Mouse (Mus musculus): ENCODE measurements around the gene Polr3a.
A peak's percentile ranks its signal among the peaks of the same experiment; 100 is the strongest.

Gene Polr3a

DNA sequence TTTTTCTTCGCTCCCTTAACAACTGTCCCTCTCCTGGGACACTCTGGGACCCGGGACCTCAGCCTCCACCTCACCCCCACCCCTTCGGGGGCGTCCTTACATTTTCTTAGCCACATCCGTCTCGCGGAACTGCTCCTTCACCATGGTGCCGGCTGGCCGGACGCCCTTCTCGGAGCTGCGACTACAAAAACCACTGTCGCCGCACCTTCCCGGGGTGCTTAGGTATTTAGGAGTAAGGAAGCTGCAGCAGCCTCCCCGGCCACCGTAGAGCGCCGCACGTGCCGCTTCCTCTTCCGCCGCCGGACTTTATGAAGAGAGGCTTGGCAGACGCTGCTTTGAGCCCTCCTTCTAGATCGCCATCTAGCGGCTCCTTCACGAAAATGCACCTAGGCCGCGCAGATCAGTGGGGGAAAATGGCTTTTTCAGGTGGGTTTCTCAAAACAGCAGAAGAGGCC, at the start of gene Polr3a, which contains the start of gene Rps24:
TSS of gene Polr3a (minus strand) at position 286 of the 455 bp plus-strand sequence.
TSS of gene Rps24 (plus strand) at position 353 of the 455 bp plus-strand sequence.
- peak; percentile 86 for DNase-seq

DNA sequence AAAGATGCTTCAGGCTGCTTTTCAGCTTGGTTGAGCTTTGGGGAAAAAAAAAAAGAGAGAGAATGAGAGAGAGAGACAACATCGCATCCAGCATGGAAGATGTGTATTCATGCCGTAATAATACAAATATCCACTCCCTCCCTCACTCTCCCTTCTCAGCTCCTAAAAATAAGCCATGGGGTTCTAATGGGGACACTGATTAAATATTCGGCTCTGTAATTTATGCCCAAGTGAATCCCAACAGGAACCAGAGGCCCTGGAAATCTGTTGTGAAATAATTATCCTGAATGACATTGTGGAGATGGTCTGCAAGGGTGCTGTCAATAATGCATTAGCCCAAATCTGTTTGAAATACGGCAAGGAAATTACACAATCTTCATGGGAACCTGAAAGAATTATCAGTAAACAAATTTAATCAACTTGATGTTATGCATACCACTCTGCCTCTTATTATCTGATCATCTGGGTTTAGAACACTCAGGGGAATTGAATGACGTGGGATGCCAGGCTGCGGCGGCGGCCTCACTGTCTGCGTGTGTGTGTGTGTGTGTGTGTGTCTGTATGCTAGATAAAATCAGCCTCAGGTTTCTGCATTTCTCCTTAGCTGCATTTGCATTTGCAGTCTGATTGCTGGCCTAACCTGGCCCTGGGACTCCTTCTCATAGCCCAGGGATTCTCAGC, 48.1 kb upstream of the Polr3a start:
- DNase-seq: no peak

DNA sequence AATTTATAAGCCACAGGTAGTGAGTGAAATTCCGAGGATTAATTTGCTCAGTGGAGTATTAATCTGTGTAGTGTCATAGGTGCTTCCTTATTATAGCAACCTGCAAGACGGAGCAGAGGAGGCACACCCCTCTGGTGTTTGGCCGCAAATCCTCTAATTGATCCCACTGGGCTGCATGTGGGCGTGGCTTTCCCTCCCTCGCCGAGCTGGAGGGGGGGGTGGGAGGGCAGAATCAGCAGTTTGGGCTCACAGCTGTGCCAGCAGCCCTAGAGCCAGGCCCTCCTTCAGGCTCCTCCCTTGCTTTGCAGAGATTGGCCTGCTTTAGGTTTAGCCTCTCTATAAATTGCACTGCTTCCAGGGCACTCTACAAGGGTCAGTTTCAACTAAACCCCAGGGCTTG, 43.4 kb upstream of the Polr3a start:
- DNase-seq: no peak

DNA sequence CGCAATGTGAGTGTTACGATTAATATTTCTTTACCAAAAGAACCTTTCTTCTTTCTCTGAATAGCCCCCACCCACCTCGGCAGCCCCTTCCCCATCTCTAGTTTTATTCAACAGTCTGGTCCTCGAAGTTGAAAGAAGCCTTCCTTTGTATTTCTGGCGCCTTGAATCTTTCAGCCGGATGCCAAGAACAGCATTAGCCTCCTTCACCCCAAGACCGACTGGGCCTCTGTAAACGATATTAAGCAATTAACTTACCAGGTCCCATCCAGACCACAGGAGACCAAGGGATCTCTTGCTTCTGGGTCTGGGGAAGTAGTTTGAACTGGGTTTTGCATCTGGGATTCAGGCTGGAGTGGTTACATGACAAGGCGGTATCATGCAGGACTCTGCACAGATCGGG, 39.6 kb upstream of the Polr3a start:
- no peak for DNase-seq

DNA sequence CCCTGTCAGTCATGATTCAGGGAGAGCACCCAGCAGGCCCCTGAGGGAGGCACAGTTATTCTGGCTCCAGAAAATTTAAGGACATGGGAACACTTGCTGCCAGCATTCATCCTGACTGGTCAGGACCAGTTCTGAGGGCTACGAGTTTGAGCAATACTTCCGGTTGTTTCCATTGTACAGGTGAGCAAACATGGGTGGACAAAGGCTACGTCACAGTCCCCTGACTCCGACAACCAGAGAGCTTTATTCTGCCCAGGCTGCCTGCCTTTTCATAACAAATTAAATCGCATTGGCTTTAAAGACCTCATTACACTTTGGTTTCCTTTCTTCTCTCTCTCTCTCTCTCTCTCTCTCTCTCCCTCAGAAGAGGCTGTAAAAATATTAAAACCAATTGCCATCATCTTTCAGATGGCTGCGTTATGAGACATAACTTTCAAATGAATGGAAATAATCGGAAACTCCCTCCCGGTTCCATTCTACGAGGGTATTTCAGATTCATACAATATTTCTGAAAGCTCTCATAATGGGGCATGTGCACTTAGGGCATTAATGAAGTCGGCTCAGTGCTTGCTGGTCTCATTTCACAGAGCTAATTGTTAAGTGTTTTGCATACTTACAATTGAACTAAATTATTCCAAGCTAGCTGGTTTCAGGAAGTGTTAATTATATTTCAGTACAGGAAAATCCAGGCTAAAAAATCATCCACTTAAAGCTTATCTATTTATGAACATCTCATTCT, 39.0 kb upstream of the Polr3a start:
- DNase-seq: no peak

DNA sequence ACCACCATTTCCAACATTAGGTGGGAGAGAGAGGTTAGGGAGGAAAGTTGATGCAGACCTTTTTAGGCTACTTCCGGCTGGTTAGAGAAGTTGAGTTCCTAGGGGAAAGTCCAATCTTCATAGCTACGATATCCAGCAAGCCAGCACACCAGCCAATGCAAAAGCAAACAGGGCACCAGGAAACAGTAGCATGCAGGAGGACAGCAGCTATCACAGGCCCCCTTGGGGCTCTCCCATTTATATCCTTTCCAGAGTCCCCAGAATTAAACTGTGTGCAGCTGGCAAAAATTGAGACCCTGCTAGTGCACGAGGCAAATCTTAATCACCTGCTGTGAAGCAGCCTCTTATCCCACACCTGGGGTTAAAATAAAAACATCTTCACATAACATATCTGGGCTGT, 38.3 kb upstream of the Polr3a start:
- no peak for DNase-seq

DNA sequence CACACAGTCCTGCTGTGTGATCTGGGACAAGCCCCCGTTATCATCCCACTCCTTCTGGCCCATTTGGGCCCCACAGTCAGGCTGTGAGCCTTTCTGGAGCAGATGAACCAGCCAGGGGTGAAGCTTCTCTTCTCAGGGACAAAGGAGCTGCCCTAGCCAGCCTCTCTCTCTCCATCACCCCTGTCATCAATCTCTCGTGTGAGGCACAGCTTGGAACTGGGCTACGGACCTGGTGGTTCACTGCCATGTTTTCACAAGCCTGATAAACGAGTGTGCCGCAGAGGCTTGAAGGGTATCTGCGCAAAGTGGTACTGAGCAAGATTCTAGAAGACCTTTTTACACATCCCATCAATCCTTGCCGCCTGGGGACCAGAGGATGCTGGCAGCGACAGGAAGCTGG, 34.7 kb upstream of the Polr3a start:
- no peak for DNase-seq

DNA sequence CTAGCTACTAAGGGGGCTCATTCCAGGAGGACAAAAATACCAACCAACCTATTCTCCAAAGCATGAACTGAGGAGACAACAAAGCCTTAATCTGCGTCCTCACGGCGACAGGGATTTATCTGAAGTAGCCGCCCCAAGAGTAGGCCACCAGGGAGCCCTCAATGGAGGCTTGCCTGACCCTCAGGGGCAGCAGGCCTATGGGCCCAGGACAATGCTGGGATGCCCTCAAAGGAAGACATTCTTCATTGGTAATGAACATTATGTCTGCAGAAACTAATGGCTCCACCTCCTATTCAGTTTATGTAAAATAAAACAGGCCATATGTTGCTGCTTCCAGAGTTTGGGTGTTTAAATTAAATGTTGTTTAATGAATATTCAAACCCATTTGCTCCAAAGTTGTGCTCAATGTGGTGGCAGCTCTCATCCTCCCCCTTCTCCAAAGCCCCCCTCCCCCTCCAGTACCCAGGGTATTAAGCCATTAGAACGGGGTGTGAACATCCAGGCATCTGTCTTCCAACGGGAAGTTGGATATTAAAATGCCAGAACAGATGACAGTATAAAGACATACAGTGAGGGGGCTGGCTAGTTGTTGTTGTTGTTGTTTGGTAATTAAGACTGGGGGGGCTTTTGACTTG, 25.8 kb upstream of the Polr3a start:
- DNase-seq: no peak

DNA sequence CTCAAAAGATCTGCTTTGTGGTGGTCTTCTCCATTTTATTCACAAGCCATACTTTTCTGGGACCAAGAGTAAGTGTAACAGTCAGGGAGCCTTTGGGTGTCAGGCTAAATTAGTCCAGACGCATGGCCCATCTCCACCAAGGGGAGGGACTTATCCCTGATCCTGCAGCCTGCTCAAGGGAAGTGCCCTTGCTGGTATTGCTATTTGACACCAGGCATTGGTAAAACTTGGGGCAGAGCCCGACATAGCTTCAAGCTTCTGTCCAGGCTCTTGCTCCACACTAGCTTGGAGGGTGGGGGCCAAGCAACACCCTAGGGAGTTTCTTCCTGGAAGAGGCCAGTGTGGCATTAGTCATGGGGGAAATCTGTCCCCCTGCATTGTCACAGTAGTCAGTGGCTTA, 23.8 kb upstream of the Polr3a start:
- DNase-seq: no peak

DNA sequence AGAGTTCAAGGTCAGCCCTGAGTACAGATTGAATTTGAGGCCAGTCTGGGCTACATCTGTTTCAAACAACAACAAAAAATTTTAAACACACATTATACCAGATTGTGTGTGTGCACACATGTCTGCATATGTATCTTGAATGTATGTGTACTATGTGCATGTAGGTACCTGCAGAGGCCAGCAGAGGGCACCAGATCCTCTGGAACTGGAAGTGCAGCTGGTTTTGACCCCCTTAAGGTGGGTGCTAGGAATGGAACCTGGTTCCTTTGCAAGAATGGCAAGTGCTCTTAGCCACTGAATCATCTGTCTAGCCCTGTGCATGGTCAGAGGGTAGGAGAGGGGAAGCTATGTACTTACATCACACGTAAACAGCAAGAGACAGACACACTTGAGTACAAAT, 23.4 kb upstream of the Polr3a start:
- no peak for DNase-seq

DNA sequence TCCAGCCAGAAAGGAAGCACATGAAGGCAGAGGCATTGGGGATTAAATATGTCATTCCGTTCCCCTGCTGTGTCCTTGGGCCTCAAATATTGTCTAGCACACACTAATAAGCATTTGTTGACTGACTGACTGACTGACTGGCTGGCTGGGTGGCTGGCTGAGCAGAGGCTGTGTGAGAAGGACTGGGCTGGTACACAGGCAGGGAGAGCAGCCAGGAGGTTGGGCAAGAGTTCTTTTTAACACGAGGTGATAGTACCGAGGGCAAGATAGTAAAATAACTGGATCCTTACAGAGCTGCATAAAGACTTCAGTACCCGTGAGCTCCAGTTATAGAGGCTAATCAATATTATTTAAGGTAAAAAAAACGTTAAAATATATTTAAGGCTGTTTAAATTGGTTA, 22.7 kb upstream of the Polr3a start:
- no peak for DNase-seq

DNA sequence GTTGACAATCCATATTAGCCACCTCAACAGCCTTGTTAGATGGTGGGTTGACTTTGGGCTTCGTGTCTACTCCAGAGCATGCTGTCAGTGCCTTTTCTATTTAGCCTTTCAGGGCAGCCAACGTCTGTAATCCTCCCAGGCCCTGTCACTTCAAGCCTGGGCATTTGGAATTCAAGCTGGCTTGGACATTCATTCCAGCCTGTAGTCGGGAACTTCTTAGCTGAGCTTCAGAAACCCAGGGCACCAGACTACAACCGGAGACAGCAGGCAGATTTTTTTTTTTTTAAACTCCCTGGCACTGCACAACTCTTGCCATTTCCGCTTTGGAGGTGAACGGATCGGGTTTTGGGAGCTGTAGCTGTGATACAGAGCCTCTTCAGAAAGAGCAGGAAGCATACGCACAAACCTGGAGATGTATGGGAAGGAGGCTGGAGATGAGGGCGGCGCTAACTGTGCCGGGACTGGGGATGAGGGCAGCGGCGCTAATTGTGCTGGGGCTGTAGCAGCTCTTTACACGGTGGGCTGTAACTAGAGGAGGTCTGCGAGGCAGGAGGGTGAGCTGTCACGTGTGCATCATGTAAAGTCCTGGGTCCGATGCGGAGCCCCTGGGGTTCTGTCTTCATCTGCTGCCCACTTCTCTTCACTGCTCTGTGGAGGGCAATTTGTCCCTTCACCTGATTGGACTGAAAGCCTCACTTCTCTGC, 21.4 kb upstream of the Polr3a start:
- no peak for DNase-seq

DNA sequence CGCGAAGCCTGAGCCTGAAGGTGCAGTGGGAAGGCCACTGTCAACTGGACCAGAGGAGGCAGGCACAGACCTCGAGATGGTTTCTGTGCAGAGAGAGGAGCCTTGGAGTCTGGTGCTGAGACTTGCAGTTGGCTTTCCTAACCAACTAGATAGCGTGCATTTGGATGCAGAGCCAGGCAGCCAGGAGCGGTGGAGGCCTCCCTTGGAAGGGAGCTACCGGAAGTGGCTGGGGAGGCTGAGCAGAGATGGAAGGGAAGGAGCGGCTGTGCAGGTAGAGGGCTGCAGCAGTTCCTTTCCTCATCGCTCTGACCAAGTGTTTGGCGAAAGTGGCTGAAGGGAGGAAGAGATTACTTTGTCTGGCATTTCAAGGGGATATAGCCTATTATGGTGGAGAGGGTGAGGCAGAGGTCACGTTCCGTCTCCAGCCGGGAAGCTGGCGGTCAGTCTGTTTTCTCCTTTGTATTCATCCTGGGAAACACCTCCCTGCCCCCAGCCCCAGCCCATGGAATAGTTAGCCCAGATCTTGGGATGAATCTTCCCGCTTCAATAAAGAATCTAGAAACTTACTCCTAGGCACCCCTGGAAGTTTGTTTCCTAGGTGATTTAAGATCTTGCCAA, 20.7 kb upstream of the Polr3a start:
- no peak for DNase-seq

DNA sequence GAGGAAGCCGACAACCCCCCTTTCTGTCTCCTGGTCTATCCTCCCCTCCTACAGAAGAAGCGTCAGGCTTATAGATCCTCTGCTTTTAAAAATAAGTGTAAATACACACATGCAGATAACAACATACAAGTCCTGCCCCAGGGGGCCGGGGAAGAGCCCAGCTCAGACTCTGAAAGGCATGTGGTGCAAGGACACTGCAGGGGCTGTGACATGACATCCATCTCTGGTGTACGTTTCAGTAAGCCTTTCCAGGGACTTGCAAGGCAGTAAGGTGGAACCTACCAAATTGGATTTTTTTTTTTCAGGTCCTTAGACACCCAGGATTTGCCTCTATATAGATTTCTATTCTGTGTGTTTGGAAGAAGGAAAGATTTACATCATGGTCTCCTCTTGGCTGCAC, 14.4 kb upstream of the Polr3a start:
- no peak for DNase-seq

DNA sequence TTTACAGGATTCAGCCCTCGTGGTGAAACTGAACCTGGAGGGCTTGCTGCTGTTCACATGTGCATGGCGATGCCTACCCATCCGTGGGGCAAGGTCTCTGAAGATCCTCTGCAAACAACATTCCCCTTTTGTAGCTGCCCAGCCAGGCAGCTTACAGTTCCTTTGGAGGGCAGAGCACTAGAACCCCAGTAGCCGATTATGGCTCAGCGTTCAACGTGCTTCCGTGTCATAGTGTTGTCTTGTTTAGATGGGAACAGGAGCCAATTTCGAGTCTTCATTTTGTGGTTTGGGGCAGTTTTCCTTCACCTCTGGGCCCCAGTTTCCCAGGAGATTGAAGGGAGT, 14.0 kb upstream of the Polr3a start:
- no peak for DNase-seq

DNA sequence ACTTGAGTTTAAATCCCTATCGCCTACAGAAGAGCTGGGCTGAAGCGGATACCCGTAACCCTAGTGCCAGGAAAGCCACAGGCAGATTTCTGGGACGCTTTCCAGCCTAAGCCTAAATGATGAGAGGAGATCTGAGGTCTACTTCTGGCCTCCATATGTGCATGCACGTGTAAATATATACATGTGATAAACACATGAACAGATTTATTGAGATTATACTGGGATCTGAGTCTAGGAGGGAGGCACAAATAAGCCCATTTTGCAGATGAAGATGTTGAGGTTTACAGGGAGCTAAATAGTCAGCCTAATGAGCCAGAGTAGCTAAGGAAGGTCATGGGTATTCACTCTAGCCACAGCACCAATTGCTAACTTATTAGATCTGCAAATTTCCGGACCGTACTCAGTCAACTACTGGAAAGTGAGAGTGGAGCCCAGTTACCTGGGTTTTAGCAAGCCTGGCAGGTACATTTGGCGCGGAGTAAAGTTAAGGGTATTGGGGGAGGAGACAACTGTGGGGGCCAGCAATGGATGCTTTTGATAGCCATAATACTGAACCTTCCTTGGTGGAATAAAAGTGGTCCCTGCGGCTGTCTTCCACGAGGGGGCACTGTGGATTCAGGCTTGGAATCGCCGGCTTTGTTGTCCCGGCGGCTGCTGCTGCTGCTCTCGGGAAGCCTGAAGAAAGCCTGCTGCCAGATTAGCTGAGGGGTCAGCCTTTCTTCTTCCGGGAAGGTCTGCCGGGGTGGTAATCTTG, 13.4 kb upstream of the Polr3a start:
- DNase-seq: peak; percentile 93

DNA sequence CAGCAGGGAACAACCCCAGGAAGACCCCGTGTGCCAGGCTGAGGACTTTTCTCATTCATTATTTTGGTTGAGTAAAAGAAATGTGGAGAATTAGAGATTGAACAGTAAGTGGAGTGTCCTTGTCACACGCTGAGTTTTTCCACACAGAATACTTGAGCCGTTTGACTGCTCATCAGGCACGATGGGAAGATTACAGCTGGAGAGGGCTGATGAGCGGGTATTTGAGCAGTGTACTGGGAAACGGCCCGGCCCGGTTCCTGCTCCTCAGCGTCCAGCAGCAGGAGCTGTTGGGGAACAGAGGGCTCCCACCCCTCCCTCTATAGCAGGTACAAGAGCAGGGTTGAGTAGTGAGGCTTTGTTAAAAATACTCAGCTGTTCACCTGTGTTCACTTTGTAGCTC, 12.6 kb upstream of the Polr3a start:
- DNase-seq: no peak

DNA sequence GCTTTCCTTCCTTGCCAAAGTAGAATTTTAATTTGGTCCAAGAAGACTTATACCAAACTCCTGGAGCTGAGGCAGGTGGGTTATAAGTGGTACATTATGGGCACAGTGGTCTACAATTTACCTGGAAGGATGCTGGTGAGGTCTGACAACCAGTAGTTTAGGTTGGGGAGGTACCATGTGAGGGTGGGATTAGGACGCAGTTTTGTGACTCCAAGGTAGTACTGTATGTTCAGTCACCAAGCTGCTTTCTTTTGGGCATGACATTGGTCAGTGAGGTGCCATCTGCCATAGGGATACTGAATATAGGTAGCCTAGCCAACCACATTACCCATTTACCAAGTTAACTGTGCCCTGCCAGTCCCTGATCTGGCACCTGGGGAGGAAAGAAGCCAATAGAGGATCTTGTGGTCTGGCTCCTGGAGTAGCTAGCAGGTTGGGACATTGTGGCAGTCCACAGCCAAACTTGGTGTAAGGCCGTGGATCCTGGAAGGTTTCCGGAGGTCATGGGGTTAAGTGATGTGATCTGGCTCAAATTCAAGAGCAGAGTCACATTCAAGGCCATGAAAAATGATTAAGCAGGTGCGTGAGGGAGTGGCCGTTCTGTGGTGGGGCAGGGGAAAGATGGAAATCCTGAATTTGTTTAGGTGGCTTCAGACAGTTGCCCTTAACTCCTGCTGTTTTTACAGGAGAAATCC, 11.8 kb upstream of the Polr3a start:
- no peak for DNase-seq

DNA sequence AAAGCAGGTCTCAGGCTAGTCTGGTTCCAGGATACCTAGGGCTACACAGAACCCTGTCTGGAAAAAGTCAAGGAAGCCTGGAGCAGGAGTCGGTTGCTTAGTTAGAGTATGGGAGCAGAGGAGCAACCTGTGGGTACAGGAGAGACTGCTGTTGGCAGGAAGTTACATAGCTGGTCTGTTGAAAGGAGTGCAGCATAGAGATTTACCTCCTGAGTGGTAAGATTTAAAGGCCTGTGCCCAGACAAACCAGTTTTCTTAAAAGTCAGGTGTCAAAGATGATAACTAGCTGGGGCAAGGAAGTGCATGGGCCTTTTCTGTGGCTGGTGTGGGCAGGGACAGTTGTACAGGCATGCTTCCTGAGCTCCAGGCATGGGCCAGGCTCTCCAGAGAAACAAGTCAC, 10.6 kb upstream of the Polr3a start:
- DNase-seq: no peak

DNA sequence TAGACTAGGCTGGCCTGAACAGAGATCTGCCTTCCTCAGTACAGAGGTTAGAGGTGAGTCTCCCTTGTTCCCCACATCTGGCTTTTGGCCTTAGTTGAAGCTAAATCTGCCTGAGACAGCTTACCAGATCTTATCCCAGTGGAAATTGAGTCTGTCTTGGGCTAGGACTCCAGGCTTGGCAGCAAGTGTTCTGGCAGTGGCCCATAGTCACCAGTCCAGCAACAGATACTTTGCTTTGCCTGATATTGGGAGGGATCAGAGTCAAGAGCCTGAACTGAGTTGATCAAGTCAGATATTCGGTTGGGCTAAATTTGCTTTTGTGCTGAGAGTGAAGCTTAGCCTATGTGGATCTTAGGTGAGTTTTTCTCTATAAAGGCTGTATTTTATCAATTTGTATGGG, 9.6 kb upstream of the Polr3a start:
- DNase-seq: no peak

DNA sequence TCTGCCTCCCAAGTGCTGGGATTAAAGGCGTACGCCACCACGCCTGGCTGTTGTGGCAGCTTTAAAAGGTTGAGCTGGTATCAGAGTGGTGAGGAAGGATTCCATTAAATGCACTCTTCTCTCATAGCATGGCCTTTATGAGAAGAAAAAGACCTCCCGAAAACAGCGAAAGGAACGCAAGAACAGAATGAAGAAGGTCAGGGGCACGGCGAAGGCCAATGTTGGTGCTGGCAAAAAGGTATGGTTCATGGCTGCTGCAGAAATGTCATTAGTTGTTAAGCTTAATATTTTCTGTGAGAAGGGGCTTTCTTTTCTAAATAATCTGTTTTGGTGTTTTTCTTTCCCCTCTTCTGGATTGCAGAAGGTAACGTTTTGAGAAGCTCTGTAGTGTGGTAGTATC, 6.4 kb upstream of the Polr3a start:
- no peak for DNase-seq

Data from right cerebral cortex, postnatal 4 days (tissue).